Mouse (Mus musculus): Measurements from ENCODE around the gene Lars2.
"Not testable (repeated sequence)": the region's sequence is repeated elsewhere in the genome, so short reads cannot be mapped to it uniquely, and the experiment has no call there.

Lars2 gene

GRCm38 (mm10) chr9:123391140-123391849, 24.6 kb downstream of the Lars2 start:
- DNase-seq (ENCODE audit: low read depth, low spot score): peak; percentile 10

- DNase-seq (ENCODE audit: low read depth, low spot score): no peak
Observed at GRCm38 (mm10) chr9:123394856-123395255, 28.1 kb downstream of the Lars2 start.

- peak; percentile 39 for DNase-seq (ENCODE audit: low read depth, low spot score)
Observed at GRCm38 (mm10) chr9:123397701-123398100, 31.0 kb downstream of the Lars2 start.

- no peak for DNase-seq (ENCODE audit: low read depth, low spot score)
Observed at GRCm38 (mm10) chr9:123402215-123402614, 35.5 kb downstream of the Lars2 start.

- DNase-seq (ENCODE audit: low read depth, low spot score): no peak
Observed at GRCm38 (mm10) chr9:123403031-123403430, 36.3 kb downstream of the Lars2 start.

- DNase-seq (ENCODE audit: low read depth, low spot score): no peak
Observed at GRCm38 (mm10) chr9:123405231-123405630, 38.5 kb downstream of the Lars2 start.

GRCm38 (mm10) chr9:123408771-123409170, 42.0 kb downstream of the Lars2 start:
- no peak for DNase-seq (ENCODE audit: low read depth, low spot score)

- DNase-seq (ENCODE audit: low read depth, low spot score): no peak
Observed at GRCm38 (mm10) chr9:123429863-123430262, 63.1 kb downstream of the Lars2 start.

GRCm38 (mm10) chr9:123430973-123431372, 64.2 kb downstream of the Lars2 start:
- peak; percentile 88 for DNase-seq (ENCODE audit: low read depth, low spot score)

GRCm38 (mm10) chr9:123438223-123438622, 71.5 kb downstream of the Lars2 start:
- no peak for DNase-seq (ENCODE audit: low read depth, low spot score)

GRCm38 (mm10) chr9:123440230-123441058, 73.7 kb downstream of the Lars2 start:
- no peak for DNase-seq (ENCODE audit: low read depth, low spot score)

- not testable (repeated sequence) for DNase-seq (ENCODE audit: low read depth, low spot score)
Observed at GRCm38 (mm10) chr9:123447101-123447500, 80.4 kb downstream of the Lars2 start.

GRCm38 (mm10) chr9:123448594-123448993, 81.9 kb downstream of the Lars2 start:
- DNase-seq (ENCODE audit: low read depth, low spot score): no peak

- peak; percentile 20 for DNase-seq (ENCODE audit: low read depth, low spot score)
Observed at GRCm38 (mm10) chr9:123450174-123450573, 83.4 kb downstream of the Lars2 start.

- DNase-seq (ENCODE audit: low read depth, low spot score): no peak
Observed at GRCm38 (mm10) chr9:123451772-123452171, 85.0 kb downstream of the Lars2 start.

- DNase-seq (ENCODE audit: low read depth, low spot score): peak; percentile 36
Observed at GRCm38 (mm10) chr9:123456634-123457602, 90.2 kb downstream of the Lars2 start.

GRCm38 (mm10) chr9:123457603-123458002, 90.9 kb downstream of the Lars2 start:
- no peak for DNase-seq (ENCODE audit: low read depth, low spot score)

- DNase-seq (ENCODE audit: low read depth, low spot score): no peak
Observed at GRCm38 (mm10) chr9:123467141-123467620, 100.5 kb downstream of the Lars2 start.

GRCm38 (mm10) chr9:123468406-123469085, 101.8 kb downstream of the Lars2 start:
- no peak for DNase-seq (ENCODE audit: low read depth, low spot score)

- no peak for DNase-seq (ENCODE audit: low read depth, low spot score)
Observed at GRCm38 (mm10) chr9:123469087-123469486, 102.4 kb downstream of the Lars2 start.

GRCm38 (mm10) chr9:123473377-123473776, 106.7 kb downstream of the Lars2 start:
- DNase-seq (ENCODE audit: low read depth, low spot score): no peak

All from R1 (cell line).